Mouse (Mus musculus): ENCODE measurements around the gene Camk2d.

The Camk2d gene

DNA sequence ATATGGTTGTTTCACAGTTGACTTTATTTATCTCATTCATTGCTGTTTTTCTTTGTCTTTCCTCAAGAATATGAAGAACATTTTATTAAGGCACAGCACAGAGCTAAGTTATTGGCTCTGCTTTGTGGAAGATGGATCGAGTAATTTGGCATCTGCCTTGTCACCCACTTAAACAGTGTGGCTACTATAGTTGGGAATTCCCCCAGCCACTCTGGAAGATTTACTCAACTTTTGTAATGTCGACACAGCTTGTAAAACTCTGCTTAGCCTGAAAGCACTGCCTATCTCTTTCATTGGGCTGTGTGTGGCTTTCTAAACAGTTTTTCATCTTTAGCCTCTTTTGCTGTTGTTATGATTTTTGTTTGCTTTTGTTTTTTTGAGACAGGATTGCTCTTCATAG is 56.3 kb downstream of the Camk2d start:
- DNase-seq (ENCODE audit: low spot score): no peak

DNA sequence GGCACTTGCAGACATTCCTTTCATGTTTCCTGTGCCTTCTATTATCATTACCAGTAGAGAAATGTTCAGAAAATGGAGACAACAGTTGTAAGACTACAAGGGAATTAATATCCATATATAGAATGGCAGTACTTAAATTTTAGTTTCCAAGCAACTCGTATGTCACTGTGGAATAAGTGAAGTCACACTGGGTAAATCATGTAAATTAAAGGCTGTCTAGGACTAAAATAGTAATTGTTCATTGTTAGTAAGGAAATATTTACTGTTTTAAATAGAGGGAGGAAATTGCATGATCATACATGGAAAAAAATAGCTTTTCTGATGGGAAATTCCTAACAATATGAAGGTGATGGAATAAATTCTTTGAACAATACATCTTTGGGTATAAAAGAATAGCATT is 57.0 kb downstream of the Camk2d start:
- no peak for DNase-seq (ENCODE audit: low spot score)

DNA sequence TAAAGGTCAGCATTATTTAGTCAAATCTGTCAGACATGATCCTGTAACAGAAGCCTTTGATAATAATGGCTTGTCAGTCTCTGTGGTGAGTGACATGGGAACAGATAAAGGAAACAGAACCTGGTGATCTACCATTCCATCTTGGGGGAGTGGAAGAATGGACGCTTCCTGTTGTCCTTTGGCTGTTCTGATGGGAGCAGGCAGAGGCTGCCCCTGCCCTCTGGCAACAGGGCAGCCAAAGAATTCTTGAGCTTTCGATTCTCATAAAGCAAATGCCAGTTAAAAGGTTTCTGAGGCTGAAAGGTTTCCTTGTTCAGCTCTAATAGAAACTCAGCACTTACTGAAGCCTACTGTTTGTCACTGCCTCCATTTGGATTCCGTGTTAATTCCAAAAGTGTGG is 60.1 kb downstream of the Camk2d start:
- DNase-seq (ENCODE audit: low spot score): no peak

- no peak for DNase-seq (ENCODE audit: low spot score)
These were observed 61.8 kb downstream of the Camk2d start for GRCm38 (mm10) chr3:126657895-126658294.

- DNase-seq (ENCODE audit: low spot score): no peak
These were observed 62.7 kb downstream of the Camk2d start for GRCm38 (mm10) chr3:126658791-126659190.

DNA sequence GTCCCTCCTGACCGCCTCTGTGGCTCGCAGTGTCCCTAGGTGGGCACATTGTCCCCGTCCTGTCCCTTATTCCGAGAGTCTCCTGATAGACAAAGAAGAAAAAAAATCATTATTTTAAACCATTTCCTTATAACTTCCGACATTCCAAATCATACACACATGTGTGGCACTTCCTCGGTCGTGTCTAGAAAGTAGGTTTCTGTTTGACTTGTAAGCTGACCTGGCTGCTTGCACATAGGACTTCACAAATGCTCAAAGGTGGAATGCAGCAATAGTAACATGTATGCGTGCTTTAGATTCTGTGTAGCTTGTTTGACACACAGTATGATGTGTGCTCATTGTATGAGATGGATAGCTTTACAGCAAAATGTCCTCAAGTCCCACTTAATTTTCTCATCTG is 63.1 kb downstream of the Camk2d start:
- no peak for DNase-seq (ENCODE audit: low spot score)

- DNase-seq (ENCODE audit: low spot score): no peak
These were observed 63.9 kb downstream of the Camk2d start for GRCm38 (mm10) chr3:126659832-126660564.

- DNase-seq (ENCODE audit: low spot score): no peak
These were observed 64.5 kb downstream of the Camk2d start for GRCm38 (mm10) chr3:126660575-126660974.

GRCm38 (mm10) chr3:126660986-126661385 is 64.9 kb downstream of the Camk2d start:
- DNase-seq (ENCODE audit: low spot score): no peak

DNA sequence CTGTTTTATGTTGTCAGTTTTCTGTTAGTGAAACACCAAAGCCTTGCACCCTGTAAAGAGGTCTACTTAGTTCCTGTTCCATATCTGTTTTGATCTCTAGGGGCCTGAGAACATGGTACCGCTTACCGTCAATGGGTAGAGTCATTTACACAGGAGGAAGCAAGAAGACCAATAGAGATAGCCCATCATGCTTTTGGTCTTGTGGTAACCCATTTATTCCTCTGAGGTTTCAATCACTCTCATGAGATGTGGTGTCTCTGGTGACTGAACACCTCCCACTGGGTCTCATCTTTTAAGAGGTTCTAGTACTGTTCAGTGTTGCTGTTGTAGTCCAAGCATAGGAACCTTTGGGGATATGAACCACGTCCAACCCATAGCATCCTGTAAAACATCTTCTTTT is 65.8 kb downstream of the Camk2d start:
- DNase-seq (ENCODE audit: low spot score): no peak

GRCm38 (mm10) chr3:126663436-126663835 is 67.3 kb downstream of the Camk2d start:
- DNase-seq (ENCODE audit: low spot score): no peak

- no peak for DNase-seq (ENCODE audit: low spot score)
These were observed 69.8 kb downstream of the Camk2d start for GRCm38 (mm10) chr3:126665866-126666265.

DNA sequence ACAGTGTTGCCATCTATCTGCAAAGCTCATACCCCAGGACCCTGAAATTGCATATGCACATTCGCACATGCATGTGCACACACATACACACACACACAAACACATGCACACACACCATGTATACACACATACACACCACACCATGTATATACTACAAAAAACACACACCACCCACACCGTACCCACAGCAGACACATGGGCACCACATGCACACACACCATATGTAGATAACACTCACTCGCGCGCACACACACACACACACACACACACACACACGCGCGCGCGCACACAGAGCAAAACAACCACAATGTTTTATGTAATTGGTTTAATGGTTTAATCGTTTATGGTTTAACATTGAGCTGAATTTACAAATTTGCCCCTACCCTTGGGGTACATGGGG is 70.9 kb downstream of the Camk2d start:
- no peak for DNase-seq (ENCODE audit: low spot score)

GRCm38 (mm10) chr3:126667451-126667850 is 71.3 kb downstream of the Camk2d start:
- peak; percentile 59 for DNase-seq (ENCODE audit: low spot score)

DNA sequence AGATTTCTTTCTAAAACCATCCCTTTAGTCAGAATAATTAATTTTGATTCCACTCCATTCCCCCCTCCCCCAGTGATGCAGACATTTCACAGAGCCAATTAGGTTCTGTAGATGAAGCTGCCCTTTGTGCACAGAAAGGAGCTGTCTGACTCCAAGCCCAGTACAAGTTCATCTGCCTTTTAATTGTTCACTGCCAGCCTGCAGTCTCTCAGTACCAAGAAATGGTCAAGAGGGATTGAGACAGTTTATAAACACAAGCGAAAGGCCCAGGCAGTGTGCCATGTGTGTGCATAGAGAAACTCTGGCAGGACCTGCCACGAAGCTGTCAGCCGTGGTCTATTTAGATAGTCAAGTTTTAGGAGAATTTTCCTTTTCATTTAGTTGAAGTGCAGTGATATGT is 72.0 kb downstream of the Camk2d start:
- DNase-seq (ENCODE audit: low spot score): no peak

GRCm38 (mm10) chr3:126668692-126669091 is 72.6 kb downstream of the Camk2d start:
- DNase-seq (ENCODE audit: low spot score): no peak

DNA sequence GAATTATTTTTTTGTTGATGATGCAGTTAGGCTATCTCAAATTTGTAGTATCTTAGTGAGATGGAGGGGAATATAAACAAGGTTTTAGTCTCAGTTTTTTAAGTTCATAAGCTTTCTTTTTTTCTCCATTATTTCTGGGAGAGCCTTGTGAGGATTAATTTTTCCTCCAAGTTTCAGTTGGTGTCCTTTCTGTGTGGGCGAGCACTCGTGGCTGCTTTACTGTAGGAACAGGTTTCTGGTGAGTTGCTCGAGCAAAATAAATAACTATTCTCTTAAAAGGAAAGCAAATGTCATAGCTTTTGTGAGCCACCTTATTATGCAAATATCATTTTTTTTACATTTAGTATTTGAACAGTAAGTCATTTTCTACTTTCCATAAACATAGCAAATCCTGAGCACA is 74.3 kb downstream of the Camk2d start:
- no peak for DNase-seq (ENCODE audit: low spot score)

- no peak for DNase-seq (ENCODE audit: low spot score)
These were observed 75.2 kb downstream of the Camk2d start for GRCm38 (mm10) chr3:126671292-126671691.

DNA sequence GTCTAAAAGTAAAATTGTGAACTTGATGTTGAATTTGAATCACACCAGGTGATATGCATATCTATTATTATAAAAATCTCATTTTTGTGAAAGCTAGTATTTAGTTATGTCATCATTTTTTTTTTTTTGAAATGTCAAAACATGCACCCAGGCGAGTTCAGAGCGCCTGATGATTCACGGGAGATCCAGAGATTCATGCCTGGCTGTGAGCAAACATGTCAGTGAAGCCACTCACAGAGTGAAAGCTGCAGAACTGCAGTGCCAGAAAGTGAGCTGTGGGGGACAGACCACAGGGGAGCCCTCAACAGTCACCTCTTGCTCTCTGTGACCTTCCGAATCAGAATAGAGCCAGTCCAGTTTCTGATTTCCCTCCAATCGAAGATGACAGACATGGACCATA is 84.9 kb downstream of the Camk2d start:
- DNase-seq (ENCODE audit: low spot score): no peak

GRCm38 (mm10) chr3:126681996-126682395 is 85.9 kb downstream of the Camk2d start:
- no peak for DNase-seq (ENCODE audit: low spot score)

DNA sequence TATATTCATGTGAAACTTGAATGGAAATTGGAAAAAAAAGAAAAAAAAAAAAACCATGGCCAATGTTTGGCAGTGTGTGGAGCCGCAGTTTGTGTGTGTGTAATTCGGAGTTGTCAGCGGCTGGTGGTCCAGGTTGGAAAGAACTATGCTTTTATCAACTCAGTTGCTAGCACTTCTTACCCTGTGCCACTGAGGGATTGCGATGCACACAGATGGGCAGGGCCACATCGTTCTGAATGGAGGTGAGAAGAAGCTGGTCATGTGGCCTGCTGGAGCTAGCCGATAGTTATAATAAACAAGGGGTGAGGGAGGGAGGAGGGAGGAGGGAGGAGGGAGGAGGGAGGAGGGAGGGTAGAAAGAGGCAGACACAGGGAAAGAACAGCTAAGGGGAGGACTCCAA is 89.3 kb downstream of the Camk2d start:
- no peak for DNase-seq (ENCODE audit: low spot score)

GRCm38 (mm10) chr3:126687150-126687549 is 91.0 kb downstream of the Camk2d start:
- no peak for DNase-seq (ENCODE audit: low spot score)

DNA sequence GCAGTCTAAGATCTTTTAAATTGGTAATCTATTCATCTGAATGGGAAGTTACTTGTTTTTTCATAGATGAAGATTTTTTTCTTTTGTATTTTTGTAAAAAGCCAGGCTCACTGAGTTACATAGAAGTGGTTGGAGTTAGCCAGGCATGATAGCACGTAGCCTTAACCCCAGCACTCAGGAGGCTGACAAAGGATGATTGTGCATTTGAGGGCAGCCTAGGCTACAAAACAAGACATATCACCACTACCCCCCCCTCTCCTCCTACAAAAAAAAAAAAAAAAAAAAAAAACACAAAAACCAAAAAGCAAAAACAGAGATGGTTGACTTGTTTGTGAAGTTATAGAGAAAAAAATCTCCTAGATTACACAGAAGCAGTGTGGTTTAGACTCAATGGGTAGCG is 92.4 kb downstream of the Camk2d start:
- no peak for DNase-seq (ENCODE audit: low spot score)

Data from testis, postnatal 10 days (tissue).